Mouse (Mus musculus): Measurements from ENCODE around the gene Retreg3. TPM values are rescaled to one million over a fixed set of nuclear protein-coding genes. Genes with fewer than 3 reads are reported as not detected.
A peak's percentile ranks its signal among the peaks of the same experiment; 100 is the strongest.

Gene Retreg3
- total RNA-seq, 2 experiments from 2014 or later, result 34.0 to 35.5 TPM

DNA sequence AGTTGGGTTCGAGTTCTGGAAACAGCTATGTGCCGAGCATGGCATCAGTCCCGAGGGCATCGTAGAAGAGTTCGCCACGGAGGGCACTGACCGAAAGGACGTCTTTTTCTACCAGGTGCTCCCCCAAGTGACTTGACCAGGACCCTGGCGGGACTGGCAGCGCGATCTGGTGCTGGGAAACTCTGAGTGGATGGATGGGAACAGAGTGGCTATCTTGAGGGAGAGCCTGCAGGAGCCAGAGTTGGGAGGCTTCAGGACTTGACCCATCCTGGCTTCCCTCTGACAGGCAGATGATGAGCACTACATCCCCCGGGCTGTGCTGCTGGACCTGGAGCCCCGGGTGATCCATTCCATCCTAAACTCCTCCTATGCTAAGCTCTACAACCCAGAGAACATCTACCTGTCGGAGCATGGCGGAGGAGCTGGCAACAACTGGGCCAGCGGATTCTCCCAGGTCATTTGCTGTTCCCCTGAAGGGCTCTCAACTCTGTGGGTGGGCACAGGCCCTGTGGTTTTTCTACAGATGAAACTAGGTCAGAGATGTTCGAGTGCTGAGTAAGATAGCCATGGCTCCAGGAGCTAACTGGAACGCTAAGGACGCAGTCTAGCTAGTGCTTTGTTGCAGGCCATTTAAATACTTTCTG lies 974 bp upstream of the Retreg3 start:
- intact Hi-C loops (cut with DNase I), result loop anchor here (2.0 kb wide), 1 partner anchor 48 kb away; no protein-coding TSS in a partner anchor
- DNase-seq (ENCODE audit: low spot score), result no peak

DNA sequence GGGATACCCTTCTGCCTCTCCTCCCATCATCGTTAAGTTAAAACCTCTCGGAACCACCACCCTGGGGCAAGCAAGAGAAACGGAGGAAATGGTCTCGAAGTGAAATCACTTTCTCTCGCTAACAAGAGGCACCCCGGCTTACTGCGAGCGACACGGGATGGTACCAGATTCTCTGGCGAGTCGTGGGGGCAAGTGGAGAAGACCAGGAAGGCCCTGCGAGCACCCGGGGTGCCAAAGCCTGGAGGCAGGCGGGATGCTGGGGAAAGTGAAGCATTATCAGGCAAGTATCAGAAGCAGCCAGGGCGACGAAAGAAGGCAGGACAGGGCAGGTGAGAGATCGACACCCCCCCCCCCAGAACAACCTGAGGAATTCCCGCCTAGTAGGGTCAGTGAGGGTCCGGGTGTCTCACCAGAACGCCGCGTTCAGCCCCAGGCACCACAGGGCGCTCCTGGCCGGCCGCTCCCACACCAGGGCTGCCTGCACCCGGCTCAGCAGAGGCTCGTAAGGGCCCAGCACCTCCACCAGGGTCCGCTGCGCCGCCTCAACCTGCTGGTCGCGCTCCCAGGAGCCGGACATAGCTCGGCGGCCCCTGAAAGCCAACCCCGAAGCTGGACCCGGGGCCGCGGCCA lies 447 bp downstream of the Retreg3 start:
- intact Hi-C loops (cut with DNase I), result loop anchor here (1.0 kb wide), 1 partner anchor 24 kb away; the partner anchor contains the start of gene Psmc3ip
- DNase-seq (ENCODE audit: low spot score), result no peak

DNA sequence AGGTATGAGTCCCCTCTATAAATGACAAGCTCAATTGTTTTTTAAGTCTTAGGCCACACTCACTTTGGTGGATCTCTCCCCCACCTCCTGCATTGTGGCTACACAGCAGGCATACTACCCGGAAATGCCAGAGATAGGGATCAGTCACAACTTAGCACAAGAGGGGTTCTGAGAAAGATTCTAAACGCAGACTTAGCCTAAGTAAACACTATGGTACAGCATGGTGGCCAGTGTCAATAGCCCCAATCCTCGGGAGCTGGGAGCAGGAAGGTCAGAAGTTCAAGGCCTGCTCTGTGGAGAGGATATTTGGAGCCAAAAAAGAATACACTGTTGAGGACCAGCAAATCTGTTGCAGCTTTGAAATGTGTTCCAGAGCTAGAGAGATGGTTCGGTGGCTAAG lies 1.6 kb downstream of the Retreg3 start:
- intact Hi-C loops (cut with DNase I), result no loop called here
- no peak for DNase-seq (ENCODE audit: low spot score)

DNA sequence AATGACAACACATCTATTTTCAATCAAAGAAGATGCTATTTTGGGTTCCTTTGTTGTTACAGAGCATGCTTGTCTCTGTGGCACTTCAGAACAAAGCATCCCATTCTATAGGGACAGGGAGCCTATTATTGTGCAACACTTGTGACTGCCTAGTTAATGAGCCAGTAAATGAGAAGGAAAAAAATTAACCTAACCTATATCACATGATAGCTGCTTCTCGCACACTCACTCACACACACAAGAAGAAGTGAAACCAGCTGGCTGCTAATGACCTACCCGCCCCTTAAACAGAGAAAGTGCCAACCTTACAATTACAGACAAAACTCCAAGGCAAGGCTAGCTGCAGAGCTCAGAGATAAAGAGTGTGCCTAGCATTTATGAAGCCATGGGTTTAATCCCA lies 4.1 kb downstream of the Retreg3 start:
- intact Hi-C loops (cut with DNase I), result no loop called here
- no peak for DNase-seq (ENCODE audit: low spot score)

DNA sequence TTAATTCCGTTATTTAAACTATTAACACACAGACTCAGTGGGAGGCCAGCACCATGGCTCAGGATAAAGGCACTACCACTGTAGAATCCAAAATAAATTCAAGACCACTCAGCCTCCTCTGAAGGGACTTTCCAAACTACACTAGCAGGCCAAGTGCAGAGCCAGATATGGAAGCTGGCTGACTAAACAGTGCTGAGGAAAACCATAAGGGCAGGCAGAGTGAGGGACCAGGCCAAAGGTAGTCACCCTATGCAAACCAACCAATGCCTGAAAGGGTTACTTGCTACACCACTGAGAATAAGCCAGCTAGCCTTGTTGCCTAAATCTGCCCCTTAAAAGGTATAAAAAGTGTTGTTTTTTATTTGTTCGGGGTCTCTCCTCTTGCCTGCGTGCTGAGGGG lies 7.5 kb downstream of the Retreg3 start:
- intact Hi-C loops (cut with DNase I), result no loop called here
- DNase-seq (ENCODE audit: low spot score), result no peak

DNA sequence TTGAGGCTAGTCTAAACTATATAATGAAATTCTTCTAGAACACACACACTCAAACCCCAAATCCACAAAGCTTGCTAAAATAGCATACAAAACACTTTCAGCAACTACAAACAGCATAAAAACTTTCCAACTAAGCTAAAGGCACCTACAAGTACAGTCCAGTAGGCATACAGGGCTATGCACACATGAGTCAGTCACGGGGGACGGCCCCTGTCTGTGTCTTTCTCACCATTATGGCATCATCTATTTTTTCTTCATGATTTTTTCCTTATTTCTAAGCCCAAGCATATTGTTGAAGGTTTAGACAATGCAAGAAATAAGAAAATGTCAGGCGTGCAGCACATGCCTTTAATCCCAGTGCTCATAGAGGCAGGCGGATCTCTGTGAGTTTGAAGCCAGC lies 8.5 kb downstream of the Retreg3 start:
- no peak for DNase-seq (ENCODE audit: low spot score)
- intact Hi-C loops (cut with DNase I), result no loop called here

DNA sequence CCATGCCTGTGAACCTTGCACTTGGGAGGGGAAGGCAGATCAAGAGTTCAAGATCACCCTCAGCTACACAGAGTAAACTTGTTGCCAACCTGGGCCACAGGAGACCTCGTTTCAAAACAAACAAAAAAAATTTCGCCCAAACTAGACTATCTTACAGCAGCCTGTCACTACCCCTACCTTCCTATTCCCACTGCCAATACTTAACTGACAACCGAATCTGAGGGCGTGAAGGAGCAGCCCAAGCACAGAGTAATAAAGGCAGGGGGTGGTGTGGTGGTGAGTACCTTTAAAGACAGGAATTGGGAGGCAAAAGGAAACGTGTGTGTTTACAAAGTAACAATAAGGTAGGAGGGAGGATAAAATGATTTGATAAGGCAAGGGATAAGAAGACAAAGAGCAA lies 9.0 kb downstream of the Retreg3 start:
- intact Hi-C loops (cut with DNase I), result no loop called here
- DNase-seq (ENCODE audit: low spot score), result no peak

DNA sequence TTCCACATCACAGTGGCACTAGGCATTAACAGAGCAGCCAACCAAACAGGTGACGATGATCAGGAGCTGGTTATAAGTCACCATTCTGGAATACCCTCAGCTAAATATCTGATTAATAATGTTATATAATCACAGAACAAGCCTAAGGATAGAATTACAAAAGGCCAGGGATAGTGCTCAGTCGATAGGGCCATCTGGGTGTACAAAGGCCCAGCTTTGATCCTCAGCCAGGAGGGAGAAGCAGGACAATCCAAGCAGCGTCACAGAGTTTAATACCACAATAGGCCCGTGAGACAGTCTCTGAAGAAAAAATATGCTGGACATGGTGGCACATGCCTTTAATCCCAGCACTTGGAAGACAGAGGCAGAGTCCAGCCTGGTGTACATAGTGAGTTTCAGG lies 10.3 kb downstream of the Retreg3 start:
- DNase-seq (ENCODE audit: low spot score), result no peak
- intact Hi-C loops (cut with DNase I), result loop anchor here (10.0 kb wide), 1 partner anchor 185 kb away; no protein-coding TSS in a partner anchor

DNA sequence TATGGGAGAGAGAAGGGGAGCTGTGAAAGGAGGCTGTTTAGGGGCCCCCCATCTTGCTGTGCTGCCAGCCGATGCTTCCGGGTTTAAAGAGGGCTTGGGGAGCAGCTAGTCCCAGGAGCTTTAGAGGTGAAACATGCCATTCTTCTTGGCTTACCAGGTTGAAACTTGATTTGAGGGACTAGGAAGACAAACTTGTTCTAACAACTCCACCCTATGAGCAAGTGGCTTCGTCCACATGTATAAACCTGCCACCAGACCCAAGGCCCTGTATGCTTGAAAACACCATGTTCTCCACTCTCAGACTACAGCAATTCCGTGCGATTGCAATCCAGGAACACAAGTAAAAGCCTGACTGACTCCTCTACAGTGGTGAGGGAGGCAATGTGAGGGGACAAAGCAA lies 16.7 kb downstream of the Retreg3 start:
- no peak for DNase-seq (ENCODE audit: low spot score)
- intact Hi-C loops (cut with DNase I), result loop anchor here (10.0 kb wide), 1 partner anchor 192 kb away; no protein-coding TSS in a partner anchor

DNA sequence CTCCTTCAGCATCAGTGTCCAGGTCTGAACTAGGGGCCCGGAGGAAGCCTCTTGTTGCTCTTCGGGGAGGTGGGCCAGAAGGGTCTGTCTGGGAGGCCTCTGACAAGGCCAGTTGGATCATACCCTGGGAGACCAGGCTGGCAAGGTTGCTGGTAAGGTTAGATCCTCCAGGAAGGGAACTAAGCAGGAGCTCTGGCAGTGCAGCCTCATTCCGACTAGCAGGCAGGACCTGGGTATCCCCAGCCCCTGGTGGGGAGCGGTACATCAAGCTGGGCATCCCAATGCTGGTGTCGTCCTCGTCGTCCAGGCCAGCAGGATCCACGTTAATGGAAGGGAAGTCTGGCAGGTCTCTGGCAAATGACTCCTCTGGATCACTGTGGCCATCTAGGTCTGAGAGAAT lies 21.5 kb downstream of the Retreg3 start:
- intact Hi-C loops (cut with DNase I), result no loop called here

DNA sequence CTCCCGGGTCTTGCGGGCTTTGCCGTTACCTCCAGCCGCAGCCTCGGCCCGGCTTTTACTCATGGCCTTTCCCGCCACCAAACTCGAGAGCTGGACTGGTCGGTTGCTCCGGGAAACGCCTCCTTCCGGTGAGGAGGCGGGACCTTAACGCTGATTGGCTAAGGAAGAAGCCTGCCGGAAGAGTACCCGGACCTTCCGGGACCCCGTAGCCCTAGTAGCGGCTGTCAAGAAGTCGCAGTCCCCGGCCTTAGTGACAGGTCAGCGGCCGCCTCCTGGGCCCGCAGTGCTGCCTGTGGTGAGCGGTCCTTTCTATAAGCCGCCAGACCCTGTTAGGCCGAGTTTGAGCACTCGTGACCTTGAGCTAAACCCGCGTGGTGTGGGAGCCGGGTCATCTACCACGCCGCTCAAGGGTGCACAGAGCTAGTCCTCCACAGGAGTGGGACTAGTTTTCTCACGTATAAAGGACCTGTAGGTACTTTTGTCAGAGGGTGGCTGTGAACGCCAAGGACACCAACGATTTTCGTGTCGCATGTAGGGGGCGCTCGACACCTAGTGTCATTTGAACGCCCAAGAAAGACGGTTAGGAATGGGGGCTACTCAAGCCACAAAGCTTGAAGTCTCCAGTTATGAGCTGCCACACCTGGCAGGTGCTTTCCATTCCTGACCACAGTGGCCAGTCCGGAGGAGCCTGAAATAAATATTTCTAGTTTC lies 24.2 kb downstream of the Retreg3 start, which contains the start of gene Psmc3ip:
Psmc3ip (minus strand) TSS at position 123 of the 711 bp plus-strand sequence.
- intact Hi-C loops (cut with DNase I), result loop anchor here (1.0 kb wide), 2 partner anchors 24 to 79 kb away; partner anchors contain the start of genes Retreg3 and Tubg1
- peak; percentile 90 for DNase-seq (ENCODE audit: low spot score)

More for the DNA sequence above, 21.5 kb downstream of the Retreg3 start:
- no peak for DNase-seq (ENCODE audit: low spot score)

DNA sequence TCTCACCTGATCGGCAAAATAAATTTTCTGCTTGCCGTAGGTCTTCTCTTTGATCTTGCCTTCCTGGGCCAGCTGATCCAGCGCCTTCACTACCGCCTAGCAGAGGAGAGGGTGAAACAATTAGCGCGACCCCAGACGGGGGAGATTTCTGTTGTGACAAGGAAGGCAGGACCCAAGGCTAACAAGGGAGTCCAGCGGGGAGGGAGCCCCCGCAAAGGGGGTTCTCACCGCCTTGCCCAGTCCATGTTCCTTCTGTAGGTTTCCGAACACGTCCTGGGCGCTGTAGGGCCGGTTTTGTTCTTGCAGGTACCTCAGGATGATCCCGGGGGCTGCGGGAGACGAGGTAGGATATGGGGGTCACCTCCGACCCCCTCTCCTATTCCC lies 24.8 kb downstream of the Retreg3 start:
- intact Hi-C loops (cut with DNase I), result loop anchor here (1.0 kb wide), 1 partner anchor 24 kb away; the partner anchor contains the start of genes Retreg3 and Tubg1
- DNase-seq (ENCODE audit: low spot score), result no peak

DNA sequence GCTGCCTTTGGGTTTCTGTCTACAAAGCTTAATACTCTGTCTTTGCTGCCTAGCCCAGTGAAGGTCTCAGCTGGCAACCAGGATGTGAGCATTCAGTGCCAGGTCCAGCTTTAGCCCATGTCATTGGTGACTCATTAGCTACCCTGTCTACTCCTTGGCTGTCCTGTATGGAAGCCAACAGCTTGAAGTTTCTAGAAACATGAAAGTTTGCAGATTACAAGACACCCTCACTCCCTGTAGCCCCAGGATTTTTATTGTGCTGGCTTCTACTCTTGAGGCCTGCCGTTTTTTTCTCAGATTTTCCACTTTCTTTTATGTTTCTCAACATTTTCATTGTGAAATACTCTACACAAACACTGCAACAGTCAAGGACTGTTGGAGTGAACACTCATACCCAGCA lies 29.8 kb downstream of the Retreg3 start:
- intact Hi-C loops (cut with DNase I), result loop anchor here (5.0 kb wide), 1 partner anchor 162 kb away; the partner anchor contains the start of gene Vps25
- no peak for DNase-seq (ENCODE audit: low spot score)

DNA sequence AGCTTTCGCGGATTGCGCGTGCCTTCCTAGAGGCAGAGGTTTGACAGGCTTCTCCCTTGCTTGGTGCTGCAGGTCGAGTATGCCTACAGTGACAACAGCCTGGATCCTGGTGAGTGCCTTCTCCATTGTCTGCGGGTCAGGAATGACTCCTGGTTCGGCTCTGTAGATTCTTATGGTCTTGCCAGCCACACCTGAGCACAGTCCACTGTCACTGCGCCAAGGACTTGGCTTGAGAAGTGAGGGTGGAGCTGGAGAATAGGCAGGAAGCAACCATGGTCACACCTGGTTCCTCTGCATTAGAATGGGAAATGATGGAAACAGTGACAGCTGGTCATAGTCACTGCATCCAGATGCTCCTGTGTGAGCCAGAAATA lies 32.0 kb downstream of the Retreg3 start:
- no peak for DNase-seq (ENCODE audit: low spot score)
- intact Hi-C loops (cut with DNase I), result loop anchor here (5.0 kb wide), 1 partner anchor 165 kb away; the partner anchor contains the start of gene Vps25

DNA sequence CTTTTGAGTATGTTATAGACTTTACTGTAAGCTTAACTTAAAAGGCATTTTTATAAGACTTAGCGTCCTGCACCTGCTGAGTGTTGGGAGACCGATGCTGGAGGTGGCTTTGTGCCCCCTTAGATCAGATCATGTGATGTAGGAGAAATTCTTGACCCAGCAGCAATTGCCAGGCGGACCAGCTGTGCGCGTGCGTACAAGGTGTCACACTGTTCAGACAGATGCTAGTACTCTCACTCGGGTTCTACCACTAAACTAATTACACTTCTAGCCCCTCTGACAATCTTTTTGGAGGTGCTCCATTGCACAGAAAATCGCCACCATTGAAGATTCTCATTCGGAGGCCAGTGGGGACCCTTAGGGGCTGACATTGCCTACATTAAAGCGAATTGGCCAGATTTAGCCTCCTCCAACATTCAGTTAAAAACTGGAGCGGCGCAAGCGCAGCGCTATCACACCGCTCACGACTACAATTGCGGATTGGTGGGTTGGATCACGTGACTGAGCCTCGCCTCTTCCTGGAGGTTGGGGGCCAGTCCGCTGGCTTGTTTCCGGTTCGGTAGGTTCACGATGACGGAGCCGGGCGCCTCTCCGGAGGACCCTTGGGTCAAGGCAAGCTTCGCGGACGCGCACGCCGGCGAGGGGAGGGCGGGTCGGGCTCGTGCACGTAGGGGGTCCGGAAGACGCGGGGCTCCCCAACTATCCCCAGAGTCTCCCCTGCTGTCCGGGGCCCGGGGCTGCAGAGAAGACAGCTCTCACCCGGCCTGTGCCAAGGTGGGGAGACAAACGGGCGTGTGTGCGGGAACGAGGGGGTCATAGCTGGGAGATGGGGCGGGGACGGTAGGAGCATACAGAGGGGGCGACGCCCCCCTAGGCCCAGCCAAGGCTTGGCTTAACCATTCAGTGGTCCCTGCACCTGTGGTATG lies 32.7 kb downstream of the Retreg3 start, which contains the start of gene Mlx:
Mlx (plus strand) TSS at position 522 of the 926 bp plus-strand sequence.
- intact Hi-C loops (cut with DNase I), result loop anchor here (5.0 kb wide), 1 partner anchor 165 kb away; the partner anchor contains the start of gene Vps25
- peak; percentile 85 for DNase-seq (ENCODE audit: low spot score)

DNA sequence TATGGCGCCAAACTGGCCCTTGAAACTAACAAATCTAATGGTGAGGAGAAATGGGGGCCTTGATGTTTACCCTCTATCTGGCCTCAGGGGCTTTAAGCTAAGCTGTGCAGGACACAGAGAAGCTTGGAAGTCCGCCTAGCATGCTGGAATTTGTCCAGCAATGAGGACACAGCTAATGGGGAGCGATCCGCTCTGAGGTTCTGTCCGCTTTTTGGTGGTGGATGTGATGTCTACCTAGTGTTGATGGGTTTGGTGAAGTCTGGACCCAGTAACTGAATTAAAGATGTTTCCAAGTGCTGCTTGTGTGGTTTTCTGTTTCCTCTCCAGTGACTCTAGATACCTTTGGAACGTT lies 33.4 kb downstream of the Retreg3 start:
- DNase-seq (ENCODE audit: low spot score), result no peak
- intact Hi-C loops (cut with DNase I), result loop anchor here (5.0 kb wide), 1 partner anchor 166 kb away; the partner anchor contains the start of gene Vps25

DNA sequence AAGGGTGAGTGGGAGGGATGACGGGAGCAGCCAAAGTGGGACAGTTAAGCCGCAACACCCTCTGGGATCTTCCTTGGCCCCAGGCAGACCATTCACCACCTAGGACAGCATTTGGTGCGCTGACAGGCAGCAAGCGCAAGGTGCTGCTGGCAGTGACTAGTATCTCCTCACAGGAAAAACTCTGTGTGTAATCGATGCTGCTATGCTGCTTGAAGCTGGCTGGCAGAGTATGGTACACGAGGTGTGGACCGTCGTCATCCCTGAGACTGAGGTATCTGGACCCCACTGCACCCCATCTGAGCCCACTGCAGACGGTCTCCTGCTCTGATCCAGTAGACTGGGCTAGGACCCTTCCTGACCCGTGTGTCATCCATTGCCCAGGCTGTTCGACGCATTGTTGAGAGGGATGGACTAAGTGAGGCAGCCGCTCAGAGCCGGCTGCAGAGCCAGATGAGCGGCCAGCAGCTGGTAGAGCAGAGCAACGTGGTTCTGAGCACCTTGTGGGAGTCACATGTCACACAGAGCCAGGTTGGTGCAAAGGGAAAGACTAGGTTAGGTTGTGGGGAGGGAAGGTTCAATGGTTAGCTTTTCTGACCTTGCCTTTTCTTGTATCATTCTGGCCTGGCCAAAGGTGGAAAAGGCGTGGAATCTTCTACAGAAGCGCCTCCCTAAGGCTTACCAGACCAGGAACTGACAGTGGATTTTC lies 33.9 kb downstream of the Retreg3 start:
- intact Hi-C loops (cut with DNase I), result loop anchor here (5.0 kb wide), 1 partner anchor 167 kb away; the partner anchor contains the start of gene Vps25
- no peak for DNase-seq (ENCODE audit: low spot score)

DNA sequence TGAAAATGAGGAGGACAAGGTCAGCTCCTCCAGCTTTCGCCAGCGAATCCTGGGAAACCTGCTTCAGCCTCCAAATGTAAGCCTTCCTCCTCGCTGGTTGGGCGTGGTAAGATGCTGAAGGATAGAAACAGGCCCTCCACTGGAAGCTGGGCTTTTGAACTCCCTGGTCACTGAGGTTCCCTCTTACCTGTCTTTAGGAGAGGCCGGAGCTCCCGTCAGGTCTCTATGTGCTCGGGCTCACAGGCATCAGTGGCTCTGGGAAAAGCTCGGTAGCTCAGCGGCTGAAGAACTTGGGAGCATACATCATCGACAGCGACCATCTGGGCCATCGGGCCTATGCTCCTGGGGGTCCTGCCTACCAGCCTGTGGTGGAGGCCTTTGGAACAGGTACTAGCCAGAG lies 34.9 kb downstream of the Retreg3 start:
- intact Hi-C loops (cut with DNase I), result loop anchor here (5.0 kb wide), 1 partner anchor 167 kb away; the partner anchor contains the start of gene Vps25
- DNase-seq (ENCODE audit: low spot score), result no peak

DNA sequence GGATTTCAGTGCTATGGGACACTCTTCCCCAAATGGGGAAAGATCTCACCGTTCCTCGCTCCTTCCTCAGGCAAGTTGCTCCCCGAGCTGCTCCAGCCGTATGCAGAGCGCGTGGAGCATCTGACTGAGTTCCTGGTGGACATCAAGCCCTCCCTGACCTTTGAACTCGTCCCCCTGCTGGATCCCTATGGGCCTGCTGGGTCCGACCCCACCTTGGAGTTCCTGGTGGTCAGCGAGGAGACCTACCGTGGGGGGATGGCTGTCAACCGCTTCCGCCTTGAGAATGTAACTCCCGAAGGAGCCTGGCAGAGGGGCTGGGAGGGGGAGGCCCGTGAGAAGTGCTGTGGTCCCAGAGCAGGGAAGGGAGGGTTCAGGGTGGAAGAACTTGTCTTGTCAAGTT lies 35.4 kb downstream of the Retreg3 start:
- no peak for DNase-seq (ENCODE audit: low spot score)
- intact Hi-C loops (cut with DNase I), result no loop called here
